Mouse (Mus musculus): Measurements from ENCODE around the gene Inpp5f.
"Not testable (repeated sequence)": the region's sequence is repeated elsewhere in the genome, so short reads cannot be mapped to it uniquely, and the experiment has no call there.

Gene Inpp5f

GRCm38 (mm10) chr7:128596274-128596673 lies 14.9 kb upstream of the Inpp5f start:
- DNase-seq: no peak

GRCm38 (mm10) chr7:128599072-128599471 lies 12.1 kb upstream of the Inpp5f start:
- no peak for DNase-seq

DNA sequence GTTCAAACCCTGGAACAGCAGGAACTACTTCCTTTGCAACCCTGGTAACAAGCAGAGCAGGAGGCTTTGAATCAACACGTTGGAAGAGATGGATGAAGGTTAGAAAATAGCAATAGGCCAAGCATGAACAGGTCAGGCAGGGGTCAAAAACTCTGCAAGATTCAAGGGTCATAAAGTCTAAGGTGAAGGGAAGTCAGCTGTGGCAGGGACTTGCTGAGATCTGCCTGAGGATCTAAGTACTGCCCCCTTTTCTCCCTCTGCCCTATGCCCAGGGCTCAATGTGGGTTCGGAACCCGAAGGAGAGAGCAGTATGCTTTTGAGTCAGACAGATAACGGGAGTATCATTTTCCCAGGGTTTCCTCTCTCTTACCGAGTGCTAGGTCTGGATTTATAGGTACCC lies 9.3 kb upstream of the Inpp5f start:
- DNase-seq: no peak

DNA sequence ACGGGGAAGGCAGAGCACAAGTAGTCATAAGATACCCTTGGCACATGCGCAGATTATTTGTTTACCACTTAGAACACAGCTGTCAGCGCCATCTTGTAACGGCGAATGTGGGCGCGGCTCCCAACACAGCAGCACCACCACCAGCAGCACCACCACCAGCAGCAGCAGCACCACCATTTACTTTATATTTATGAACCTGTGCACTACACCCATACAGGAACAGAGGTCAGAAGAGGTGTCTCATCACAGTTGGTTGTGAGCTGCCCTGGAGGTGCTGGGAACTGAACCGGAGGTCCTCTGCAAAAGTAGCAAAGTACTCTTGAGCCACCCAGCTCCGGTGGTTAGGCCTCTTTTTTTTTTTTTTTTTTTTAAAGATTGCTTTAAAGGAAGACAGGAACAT lies 1.2 kb upstream of the Inpp5f start:
- not testable (repeated sequence) for DNase-seq

DNA sequence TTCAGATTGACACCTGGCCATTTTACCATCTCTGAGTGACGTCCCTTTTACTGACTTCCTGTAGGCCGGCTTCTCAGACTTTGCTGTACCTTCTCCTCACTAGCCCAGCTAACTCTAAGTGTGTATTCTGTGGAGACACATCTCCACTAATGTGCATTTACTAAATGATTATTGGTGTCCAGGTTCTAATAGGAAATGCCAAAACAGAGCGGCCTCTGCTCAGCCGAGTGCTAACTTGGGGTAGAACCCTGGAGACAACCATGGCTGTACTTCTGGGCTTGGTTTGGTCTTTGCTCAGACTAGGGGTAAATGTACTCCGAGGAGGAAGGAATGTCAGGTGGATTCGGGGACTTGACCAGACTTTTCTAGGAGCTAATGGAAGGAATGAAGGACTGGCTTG lies 638 bp upstream of the Inpp5f start:
- no peak for DNase-seq

DNA sequence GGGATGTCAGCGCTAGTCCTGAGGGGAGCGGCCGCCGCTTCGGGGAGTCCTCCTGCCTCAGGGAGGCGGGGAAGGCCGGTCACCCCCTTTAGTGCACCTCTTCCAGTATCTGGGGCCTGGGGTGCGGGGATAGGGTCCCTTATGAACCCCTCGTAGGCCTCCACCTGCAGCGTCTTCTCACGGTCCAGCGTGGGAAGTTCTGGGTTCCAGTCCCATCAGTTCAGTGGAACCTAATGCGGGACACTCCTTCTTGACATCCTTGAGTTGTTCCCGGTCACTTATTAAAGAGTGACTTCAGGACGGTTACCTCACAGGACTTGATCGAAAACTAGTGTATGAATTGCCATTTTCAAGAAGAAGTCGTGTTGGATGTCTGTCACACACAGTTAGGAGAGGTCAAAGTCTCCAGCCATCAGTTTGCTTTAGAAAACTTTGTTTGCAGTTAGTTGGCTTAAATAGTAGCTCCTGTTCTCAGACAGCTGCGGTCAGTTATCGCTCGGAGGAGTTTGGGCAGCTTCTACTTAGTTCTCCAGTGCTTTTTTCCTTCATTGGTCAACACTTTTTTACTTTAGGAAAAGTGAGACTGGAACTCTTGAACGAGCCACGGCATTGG lies 777 bp downstream of the Inpp5f start:
- no peak for DNase-seq

DNA sequence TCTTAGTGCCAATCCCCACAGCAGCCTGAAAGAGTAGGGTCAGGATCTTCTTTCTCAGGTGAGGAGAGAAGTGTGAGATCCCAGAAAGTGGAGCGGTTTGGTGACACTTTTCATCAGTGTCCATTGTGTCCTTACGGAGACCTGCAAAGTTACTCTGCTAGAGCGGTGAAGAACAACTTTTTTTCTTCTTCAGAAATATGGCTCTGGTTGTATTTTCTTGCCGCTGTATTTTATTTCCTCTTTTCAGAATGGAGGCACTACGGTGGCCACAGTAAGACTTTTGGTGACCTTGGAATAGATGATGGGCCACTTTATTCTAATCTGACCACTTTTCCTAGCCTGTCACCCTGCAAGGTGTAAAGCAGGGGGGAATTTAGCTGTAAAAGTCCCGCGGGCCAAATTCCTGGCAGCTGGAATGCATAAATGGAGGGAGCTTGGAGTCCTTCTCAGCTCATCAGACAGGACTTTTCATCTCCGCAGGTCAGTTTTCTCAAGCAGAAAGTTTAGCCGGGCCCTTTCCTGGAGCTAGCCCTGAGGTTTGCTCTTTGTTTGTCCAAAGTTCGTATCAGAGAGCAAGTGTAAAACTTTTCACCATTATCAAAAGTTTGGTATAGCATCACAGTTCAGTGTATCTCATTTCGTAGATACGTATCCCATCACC lies 1.5 kb downstream of the Inpp5f start:
- no peak for DNase-seq

DNA sequence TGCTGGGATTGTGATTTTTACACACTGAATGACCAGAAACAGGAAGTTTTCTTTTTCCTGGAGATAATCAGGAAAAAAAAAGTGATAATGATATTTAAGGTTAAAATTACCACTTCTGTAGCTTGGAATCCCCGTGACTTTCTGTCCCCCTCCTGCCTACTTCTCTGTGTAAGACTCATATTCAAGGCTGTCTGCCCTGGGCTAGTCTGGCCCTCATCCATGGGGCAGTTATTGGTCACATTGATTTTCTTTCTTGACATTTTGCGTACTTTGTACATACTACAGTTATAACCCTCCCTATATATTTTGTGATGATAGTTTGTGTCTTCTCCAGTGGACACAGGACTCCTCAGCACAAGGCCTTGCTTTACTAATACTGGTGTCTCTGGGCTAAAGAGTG lies 2.5 kb downstream of the Inpp5f start:
- no peak for DNase-seq

DNA sequence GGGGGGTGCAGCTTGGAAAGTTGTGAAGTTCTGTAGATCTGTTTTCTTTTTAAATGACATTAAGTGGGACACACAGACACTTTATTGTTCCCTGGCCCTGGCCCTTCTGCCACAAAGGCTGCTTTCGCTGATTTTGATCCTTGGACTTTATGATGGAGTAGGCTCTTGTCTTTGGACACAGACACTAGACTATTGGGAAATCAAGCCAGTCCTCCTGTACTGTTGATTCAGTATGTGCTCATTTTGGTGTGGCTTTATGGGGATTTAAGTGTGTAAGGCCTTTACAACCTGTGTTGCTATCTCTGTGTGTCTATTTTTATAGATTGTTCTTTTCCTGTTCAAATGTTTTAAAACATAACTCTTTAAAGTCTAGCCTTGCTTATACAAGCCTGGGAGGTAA lies 6.5 kb downstream of the Inpp5f start:
- DNase-seq: no peak

GRCm38 (mm10) chr7:128620178-128620577 lies 9.1 kb downstream of the Inpp5f start:
- no peak for DNase-seq

GRCm38 (mm10) chr7:128622266-128622961 lies 11.3 kb downstream of the Inpp5f start:
- DNase-seq: peak; percentile 10

DNA sequence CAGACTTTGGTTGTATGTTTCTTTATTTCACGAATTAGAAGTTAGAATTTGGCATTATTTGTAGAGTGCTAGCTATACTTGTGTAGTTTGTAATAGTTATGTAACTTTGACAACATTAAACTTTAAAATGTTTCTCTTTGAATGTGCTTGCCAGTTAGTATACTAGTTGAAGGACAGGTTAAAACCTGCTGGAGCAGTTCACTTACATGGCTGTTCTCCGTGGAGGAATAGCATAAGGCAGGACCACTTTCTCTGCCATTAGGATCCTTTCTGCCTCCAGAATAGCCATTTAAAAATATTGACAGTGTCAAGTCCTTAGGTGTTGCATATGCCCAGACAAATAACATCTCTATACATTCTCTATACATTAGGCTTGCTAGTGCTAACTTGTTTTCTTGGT lies 11.9 kb downstream of the Inpp5f start:
- no peak for DNase-seq

DNA sequence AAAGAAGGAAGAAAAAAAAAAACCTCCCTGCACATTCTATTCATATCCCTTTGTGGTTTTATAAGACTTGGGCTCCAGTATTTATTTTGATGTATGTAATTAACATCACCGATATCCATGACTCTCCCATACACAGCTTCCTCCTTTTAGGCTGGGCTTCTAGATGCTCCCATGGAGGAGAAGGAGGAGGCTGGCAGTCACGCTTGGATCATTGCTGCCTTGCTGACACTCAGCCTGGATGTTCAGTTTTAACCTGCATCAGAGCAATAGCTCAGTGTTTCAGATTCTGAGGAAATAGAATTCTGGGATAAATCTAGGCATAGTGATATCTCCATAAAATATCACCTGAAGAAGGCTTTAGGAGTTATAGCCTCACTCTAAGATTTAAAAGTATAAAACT lies 14.3 kb downstream of the Inpp5f start:
- DNase-seq: no peak

GRCm38 (mm10) chr7:128626601-128627000 lies 15.5 kb downstream of the Inpp5f start:
- DNase-seq: no peak

DNA sequence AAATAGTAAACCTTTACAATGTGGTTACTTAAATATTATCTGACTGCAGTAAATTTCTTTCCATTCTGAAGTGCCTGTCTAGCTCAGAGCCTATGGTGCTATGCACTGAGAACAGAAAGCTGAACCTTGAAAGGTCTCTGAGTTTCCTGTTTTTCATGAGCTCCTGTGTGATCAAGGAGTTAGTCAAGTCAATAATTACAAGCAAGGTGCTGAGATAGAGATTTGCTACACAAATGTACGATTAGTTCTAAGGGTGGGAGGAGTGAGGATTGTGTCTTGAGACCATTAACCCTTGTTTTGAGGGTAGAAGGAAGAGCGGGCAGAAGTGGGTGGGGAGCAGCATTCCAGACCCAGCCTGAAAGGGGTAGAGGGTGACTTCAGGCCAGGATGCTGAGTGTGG lies 16.1 kb downstream of the Inpp5f start:
- no peak for DNase-seq

GRCm38 (mm10) chr7:128627723-128628122 lies 16.6 kb downstream of the Inpp5f start:
- DNase-seq: no peak

- no peak for DNase-seq
Measured at GRCm38 (mm10) chr7:128633156-128633555, 22.0 kb downstream of the Inpp5f start.

DNA sequence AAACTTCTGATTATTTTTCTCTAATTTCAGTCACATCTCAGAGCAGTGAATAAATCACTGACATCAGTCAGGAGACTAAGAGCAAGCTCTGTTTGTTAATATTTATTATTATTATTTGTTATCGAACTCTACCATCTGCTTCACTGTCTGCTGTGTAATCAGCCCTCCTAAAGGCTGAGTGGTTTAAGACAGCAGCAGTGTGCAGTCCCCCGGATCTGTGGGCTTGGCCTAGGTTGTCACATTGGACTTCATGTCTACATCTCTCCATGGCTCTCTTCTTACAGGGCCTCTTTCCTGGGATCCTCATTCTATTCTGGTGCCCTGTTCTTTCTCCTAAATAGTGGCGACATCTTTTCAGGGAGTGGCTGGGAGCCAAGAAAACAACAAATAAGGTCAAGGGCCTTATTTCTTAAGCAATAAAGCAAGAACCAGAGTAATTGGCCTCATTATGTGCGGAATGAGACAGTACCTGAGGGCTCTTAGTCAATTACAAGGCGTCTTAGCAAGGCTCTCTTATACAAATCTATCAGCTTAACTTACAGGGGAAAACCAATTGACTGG lies 28.9 kb downstream of the Inpp5f start:
- no peak for DNase-seq

- DNase-seq: no peak
Measured at GRCm38 (mm10) chr7:128641571-128641970, 30.4 kb downstream of the Inpp5f start.

GRCm38 (mm10) chr7:128642386-128642785 lies 31.3 kb downstream of the Inpp5f start:
- no peak for DNase-seq

- DNase-seq: no peak
Measured at GRCm38 (mm10) chr7:128656970-128657369, 45.8 kb downstream of the Inpp5f start.

- DNase-seq: no peak
Measured at GRCm38 (mm10) chr7:128663906-128664305, 52.8 kb downstream of the Inpp5f start.

DNA sequence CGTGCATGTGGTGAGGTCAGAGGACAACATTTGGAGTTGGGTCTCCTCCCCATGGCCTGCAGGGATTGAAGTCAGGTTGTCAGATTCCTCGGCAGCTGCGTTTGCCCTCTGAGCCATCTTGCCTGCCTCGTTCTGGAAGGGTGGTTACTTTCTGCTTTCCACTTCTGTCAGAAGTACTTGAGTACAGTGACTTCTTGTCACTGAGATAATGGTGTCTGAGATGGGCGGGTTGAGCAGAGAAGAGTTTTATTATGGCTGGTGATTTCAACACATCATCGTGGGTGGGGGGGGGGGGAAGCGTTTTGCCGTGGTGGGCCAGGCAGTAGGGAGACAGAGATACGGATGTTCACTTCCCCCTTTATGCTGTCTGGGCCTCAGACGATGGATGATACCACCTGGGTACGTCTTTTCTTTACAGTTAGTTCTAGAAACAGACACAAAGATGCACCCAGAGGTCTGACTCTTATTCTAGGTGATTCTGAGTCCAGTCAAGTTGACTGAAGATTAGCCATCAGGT lies 53.8 kb downstream of the Inpp5f start:
- no peak for DNase-seq

DNA sequence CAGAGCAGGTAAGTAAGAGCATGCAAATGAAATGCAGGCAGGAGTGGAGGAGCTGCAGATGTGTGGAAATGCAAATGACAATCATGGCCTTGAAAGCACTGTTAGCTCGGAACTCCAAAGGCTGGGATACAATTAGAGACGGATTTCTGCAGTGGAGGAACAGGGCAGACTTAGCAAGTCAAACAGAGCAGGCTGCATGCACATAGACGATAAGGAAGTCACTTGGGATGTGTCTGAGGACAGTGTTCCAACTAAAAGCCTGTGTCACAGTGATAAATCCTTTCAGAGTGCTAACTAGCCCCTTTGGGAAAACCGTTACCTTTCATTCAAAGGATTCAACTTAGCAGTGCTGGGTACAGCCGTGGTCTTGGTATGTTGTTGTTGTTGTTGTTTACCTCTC lies 56.7 kb downstream of the Inpp5f start:
- DNase-seq: no peak

All from embryo, embryonic 11 days (tissue).